Mouse (Mus musculus): Measurements from ENCODE around the gene Mmp17.
"Not testable (repeated sequence)": the region's sequence is repeated elsewhere in the genome, so short reads cannot be mapped to it uniquely, and the experiment has no call there.

The Mmp17 gene

DNA sequence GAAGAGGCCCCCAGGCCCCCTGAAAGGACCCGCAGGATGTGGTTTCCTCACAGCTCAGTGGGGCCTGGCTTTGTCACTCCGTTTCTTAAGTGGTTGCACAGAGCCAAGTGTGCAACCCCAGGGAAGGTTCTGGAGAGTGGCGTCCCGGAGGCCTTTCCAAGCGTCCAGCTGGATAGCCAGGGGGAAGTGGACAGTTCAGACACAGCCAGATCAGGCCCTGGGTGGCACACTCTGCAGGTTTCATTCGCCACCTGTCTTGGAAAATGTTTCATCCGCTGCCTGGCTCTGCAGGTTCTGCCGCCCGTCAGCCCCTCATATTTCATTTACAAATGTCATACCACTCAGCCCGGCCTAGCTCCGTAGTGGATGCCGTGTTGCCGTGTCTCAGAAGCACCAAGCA, 2.5 kb downstream of the Mmp17 start:
- no peak for DNase-seq (ENCODE audit: low spot score in 2 of 2)

GRCm38 (mm10) chr5:129590915-129591314, 6.9 kb downstream of the Mmp17 start:
- no peak for DNase-seq (ENCODE audit: low spot score in 2 of 2)

DNA sequence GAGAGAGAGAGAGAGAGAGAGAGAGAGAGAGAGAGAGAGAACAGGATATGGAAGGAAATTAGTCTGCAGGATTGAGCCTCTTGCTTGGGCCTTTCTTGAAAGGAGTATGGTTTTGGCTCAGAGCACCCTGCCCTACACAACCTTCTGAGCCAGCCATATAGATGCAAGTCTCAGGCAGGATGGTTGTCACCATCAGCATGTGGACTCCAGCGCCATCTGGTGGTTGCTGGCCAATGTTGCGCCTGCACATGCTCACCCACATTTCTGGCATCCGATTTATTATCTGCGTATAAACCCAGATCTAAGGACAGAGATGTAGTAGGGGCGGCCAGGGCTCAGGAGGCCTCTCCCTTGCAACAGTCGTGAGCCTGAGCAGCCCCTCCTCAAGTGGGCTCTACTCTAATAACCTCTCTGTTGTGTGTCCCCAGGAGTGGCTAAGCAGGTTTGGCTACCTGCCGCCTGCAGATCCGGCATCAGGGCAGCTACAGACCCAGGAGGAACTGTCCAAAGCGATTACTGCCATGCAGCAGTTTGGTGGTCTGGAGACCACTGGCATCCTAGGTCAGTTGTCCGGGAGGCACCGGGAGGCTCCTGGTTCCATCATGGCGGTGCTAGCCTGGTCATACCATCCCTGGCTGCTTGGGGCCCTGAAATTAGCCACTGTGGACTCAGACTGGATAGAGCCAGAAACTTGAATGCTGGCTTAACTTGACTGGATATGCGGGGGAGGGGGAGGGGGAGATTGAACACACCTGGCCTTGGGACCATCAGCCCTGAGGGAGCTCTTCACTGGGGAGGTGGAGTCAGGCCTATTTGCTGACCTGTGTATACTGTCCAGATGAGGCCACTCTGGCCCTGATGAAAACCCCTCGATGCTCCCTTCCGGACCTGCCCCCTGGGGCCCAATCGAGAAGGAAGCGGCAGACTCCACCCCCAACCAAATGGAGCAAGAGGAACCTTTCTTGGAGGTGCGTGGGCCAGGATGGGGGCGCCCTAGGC, 10.4 kb downstream of the Mmp17 start:
- DNase-seq (ENCODE audit: low spot score in 2 of 2): peak in 1 of 2 experiments; percentile 82

DNA sequence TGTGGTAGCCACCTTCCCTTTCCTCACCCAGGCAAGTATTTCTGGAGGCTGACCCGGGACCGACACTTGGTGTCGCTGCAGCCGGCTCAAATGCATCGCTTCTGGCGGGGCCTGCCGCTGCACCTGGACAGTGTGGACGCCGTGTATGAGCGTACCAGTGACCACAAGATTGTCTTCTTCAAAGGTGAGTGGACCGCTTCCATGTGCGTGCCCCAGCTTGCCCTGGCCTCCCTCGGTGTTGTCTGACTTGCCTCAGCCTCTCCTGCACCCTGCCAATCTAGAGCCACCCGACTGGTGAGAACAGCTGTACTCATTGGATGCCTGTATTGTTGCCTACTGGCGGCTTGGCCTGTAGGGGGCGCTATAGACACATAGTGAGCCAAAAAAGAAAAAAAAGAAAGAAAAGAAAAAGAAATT, 18.1 kb downstream of the Mmp17 start:
- DNase-seq (ENCODE audit: low spot score in 2 of 2): no peak

GRCm38 (mm10) chr5:129607476-129607875, 23.5 kb downstream of the Mmp17 start:
- no peak for DNase-seq (ENCODE audit: low spot score in 2 of 2)

DNA sequence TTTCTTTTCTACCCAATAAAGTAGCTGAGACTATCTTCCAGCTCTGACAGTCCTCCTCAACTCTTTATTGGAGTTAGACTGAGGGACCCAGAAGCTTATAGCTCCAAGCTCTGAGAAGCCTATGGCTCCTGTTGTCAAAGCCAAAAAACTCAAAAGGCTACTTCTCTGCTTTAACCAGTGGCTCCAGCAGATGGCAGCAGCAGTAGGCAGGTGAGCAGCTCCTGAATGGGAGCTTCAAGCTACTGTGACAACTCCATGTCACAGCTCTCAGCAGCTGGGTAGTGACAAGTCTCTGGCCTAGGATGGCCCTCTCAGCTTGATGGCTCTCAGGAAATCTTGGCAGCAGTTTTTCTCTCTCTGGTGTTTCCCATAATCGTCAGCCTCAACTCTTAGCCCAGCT, 27.1 kb downstream of the Mmp17 start:
- DNase-seq (ENCODE audit: low spot score in 2 of 2): peak; percentile 64 to 73

GRCm38 (mm10) chr5:129620600-129620999, 36.6 kb downstream of the Mmp17 start:
- not testable (repeated sequence) for DNase-seq (ENCODE audit: low spot score in 2 of 2)

- no peak for DNase-seq (ENCODE audit: low spot score in 2 of 2)
Measured at GRCm38 (mm10) chr5:129621361-129621760, 37.4 kb downstream of the Mmp17 start.

- DNase-seq (ENCODE audit: low spot score in 2 of 2): no peak
Measured at GRCm38 (mm10) chr5:129626099-129626498, 42.1 kb downstream of the Mmp17 start.

GRCm38 (mm10) chr5:129626586-129626985, 42.6 kb downstream of the Mmp17 start:
- not testable (repeated sequence) for DNase-seq (ENCODE audit: low spot score in 2 of 2)

- DNase-seq (ENCODE audit: low spot score in 2 of 2): not testable (repeated sequence)
Measured at GRCm38 (mm10) chr5:129632270-129633250, 48.6 kb downstream of the Mmp17 start.

DNA sequence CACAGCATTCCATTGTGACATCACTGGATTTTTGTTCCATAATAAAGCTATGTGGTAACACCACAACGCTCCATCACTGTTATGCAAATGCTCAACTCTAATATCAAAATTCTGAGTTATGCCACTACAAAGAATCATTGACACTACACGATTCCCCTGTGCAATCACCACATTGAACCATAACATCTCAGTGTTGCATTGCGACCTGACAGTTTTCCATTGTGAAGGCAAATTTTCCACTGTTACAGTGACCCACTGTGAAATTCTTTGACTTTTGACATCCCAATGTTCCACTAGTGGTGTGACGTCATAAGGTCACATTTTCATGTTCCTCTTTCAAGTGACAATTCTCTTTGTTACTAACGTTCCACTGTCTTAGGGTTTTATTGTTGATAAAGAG, 66.9 kb downstream of the Mmp17 start:
- no peak for DNase-seq (ENCODE audit: low spot score in 2 of 2)

DNA sequence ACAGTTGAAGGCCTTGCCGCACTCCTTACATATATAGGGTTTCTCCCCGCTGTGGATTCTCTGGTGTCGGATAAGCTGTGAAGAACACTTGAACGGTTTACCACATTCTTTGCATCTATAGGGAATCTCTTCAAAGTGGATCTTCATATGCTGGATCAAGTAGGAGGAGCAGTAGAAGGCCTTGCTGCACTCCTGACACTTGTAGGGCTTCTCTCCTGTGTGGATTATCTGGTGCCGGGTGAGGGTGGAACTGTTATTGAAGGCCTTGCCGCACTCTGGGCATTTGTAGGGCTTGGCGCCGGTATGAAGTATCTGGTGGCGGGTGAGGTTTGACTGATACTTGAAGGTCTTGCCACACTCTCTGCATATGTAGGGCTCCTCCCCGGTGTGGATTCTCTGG, 73.0 kb downstream of the Mmp17 start:
- no peak for DNase-seq (ENCODE audit: low spot score in 2 of 2)

DNA sequence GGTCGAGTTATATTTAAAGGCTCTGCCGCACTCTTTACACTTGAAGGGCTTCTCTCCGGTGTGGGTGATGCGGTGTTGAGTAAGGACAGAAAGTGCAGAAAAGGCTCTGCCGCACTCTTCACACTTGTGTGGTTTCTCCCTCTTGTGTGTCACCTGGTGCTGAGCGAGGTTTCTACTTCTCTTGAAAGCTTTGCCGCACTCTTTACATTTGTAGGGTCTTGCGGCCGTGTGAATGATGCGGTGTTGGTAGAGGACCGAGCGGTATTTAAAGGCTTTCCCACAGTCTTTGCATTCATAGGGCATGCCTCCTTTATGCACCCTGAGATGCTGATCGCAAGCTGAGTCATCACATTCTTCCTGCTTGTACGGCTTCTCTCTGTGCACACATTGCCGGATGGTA, 74.0 kb downstream of the Mmp17 start:
- DNase-seq (ENCODE audit: low spot score in 2 of 2): no peak

Data from frontal cortex, postnatal 10 days (tissue).